Mouse (Mus musculus) CH12.LX (cell line): ENCODE data around the gene H2-Q10. TPM values are rescaled to one million over a fixed set of nuclear protein-coding genes. Genes with fewer than 3 reads are reported as not detected.

ENCODE experiments used
- DNase-seq: peaks from one replicate; pipeline ENCODE4 v3.0.0-alpha.2; 2013; ENCODE audit errors: extremely low read depth
- H3K27ac ChIP-seq: 2 replicates; pipeline ENCODE4 v1.5.1; 2012; ENCODE audit warnings: low read depth, mild to moderate bottlenecking, control low read depth, moderate library complexity; ENCODE audit not compliant: insufficient read depth
- H3K27me3 ChIP-seq: replicated peaks from 2 replicates; pipeline ENCODE3; 2012; ENCODE audit warnings: inconsistent platforms
- H3K36me3 ChIP-seq, 2 experiments: replicated peaks in 1 of 2; 2 replicates each; pipeline versions ENCODE3 to v1.6.1; 2012; ENCODE audit warnings: inconsistent platforms in 1 of 2, low read length in 1 of 2, mild to moderate bottlenecking in 1 of 2, mixed read lengths in 1 of 2, moderate library complexity in 1 of 2; ENCODE audit not compliant: control insufficient read depth in 1 of 2, insufficient read depth in 1 of 2
- H3K4me1 ChIP-seq, 2 experiments: 2 replicates each; pipeline ENCODE4 v1.6.1; 2012; ENCODE audit warnings: inconsistent platforms in 1 of 2, moderate library complexity in 1 of 2; ENCODE audit not compliant: insufficient read depth in 2 of 2, control insufficient read depth in 1 of 2
- H3K4me2 ChIP-seq: 2 replicates; pipeline ENCODE4 v1.6.1; 2012; ENCODE audit warnings: low read depth, mild to moderate bottlenecking, control low read depth; ENCODE audit not compliant: poor library complexity, insufficient read depth, severe bottlenecking
- H3K4me3 ChIP-seq, 3 experiments: fragments of 150-350 bp in 1 of 3; sonication (generic) in 1 of 3; replicated peaks in 1 of 3; 2 replicates each; pipeline versions ENCODE3 to v1.5.1; 2011 to 2012; ENCODE audit warnings: low read depth in 2 of 3, low read length in 2 of 3, mild to moderate bottlenecking in 2 of 3, moderate library complexity in 2 of 3, control low read depth in 1 of 3, improper control_type of control experiment in 1 of 3, inconsistent platforms in 1 of 3, mixed read lengths in 1 of 3; ENCODE audit not compliant: poor library complexity in 1 of 3
- H3K79me2 ChIP-seq: replicated peaks from 2 replicates; pipeline ENCODE4 v1.6.1; 2012; ENCODE audit warnings: mild to moderate bottlenecking, moderate library complexity; ENCODE audit not compliant: control insufficient read depth, poor library complexity, insufficient read depth, severe bottlenecking; ENCODE audit errors: extremely low read depth
- H3K9ac ChIP-seq: 2 replicates; pipeline ENCODE4 v1.6.1; 2012; ENCODE audit warnings: low read depth, mild to moderate bottlenecking, control low read depth, moderate library complexity; ENCODE audit not compliant: insufficient read depth
- H3K9me3 ChIP-seq: replicated peaks from 2 replicates; pipeline ENCODE3; 2012; ENCODE audit warnings: low read length, inconsistent platforms, mixed read lengths
- CHD1 ChIP-seq: IDR thresholded peaks from 2 replicates; pipeline ENCODE4 v1.6.1; 2012; ENCODE audit warnings: low read depth, low read length, improper control_type of control experiment, inconsistent platforms
- CHD2 ChIP-seq: IDR thresholded peaks from 2 replicates; pipeline ENCODE4 v1.6.1; 2011; ENCODE audit warnings: low read length, improper control_type of control experiment
- CTCF ChIP-seq, 2 experiments: IDR thresholded peaks in 1 of 2; conservative IDR thresholded peaks in 1 of 2; 2 replicates each; pipeline ENCODE4 v1.5.1; 2011 to 2012; ENCODE audit warnings: low read depth in 2 of 2, low read length in 2 of 2, improper control_type of control experiment in 1 of 2, inconsistent platforms in 1 of 2, mild to moderate bottlenecking in 1 of 2, moderate library complexity in 1 of 2
- E2F4 ChIP-seq: IDR thresholded peaks from 2 replicates; pipeline ENCODE4 v1.6.1; 2011; ENCODE audit warnings: low read depth, low read length, improper control_type of control experiment; ENCODE audit not compliant: insufficient replicate concordance
- ELF1 ChIP-seq: IDR thresholded peaks from 2 replicates; pipeline ENCODE4 v1.6.1; 2014; ENCODE audit warnings: low read depth, mild to moderate bottlenecking, inconsistent platforms, low read length, improper control_type of control experiment
- EP300 ChIP-seq: IDR thresholded peaks from 2 replicates; pipeline ENCODE4 v1.6.1; 2011; ENCODE audit warnings: low read length, improper control_type of control experiment
- ETS1 ChIP-seq: conservative IDR thresholded peaks from 2 replicates; pipeline ENCODE4 v1.6.1; 2012; ENCODE audit warnings: low read depth, mild to moderate bottlenecking, inconsistent platforms, low read length, improper control_type of control experiment, moderate library complexity
- GABPA ChIP-seq: IDR thresholded peaks from 2 replicates; pipeline ENCODE4 v1.6.1; 2012; ENCODE audit warnings: low read depth, low read length, improper control_type of control experiment, inconsistent platforms; ENCODE audit not compliant: insufficient replicate concordance
- HCFC1 ChIP-seq: IDR thresholded peaks from 2 replicates; pipeline ENCODE4 v1.6.1; 2012; ENCODE audit warnings: low read depth, mild to moderate bottlenecking, inconsistent platforms, low read length, improper control_type of control experiment
- IRF4 ChIP-seq: IDR thresholded peaks from 2 replicates; pipeline ENCODE4 v1.6.1; 2014; ENCODE audit warnings: low read depth, mild to moderate bottlenecking, inconsistent platforms, low read length, improper control_type of control experiment
- JUN ChIP-seq: IDR thresholded peaks from 2 replicates; pipeline ENCODE4 v1.6.1; 2011; ENCODE audit warnings: low read depth, mild to moderate bottlenecking, low read length, improper control_type of control experiment, moderate library complexity; ENCODE audit not compliant: insufficient read depth
- JUND ChIP-seq: conservative IDR thresholded peaks from 2 replicates; pipeline ENCODE4 v1.6.1; 2011; ENCODE audit warnings: low read depth, low read length, improper control_type of control experiment
- KAT2A ChIP-seq: IDR thresholded peaks from 2 replicates; pipeline ENCODE4 v1.6.1; 2012; ENCODE audit warnings: low read length, improper control_type of control experiment, inconsistent platforms; ENCODE audit not compliant: insufficient replicate concordance
- MAFK ChIP-seq: IDR thresholded peaks from 2 replicates; pipeline ENCODE4 v1.6.1; 2011; ENCODE audit warnings: low read length, improper control_type of control experiment; ENCODE audit not compliant: insufficient replicate concordance
- MAX ChIP-seq: IDR thresholded peaks from 2 replicates; pipeline ENCODE4 v1.6.1; 2011; ENCODE audit warnings: low read length, improper control_type of control experiment
- MAZ ChIP-seq: IDR thresholded peaks from 2 replicates; pipeline ENCODE4 v1.6.1; 2012; ENCODE audit warnings: low read depth, mild to moderate bottlenecking, inconsistent platforms, low read length, improper control_type of control experiment, moderate library complexity
- NRF1 ChIP-seq: IDR thresholded peaks from 2 replicates; pipeline ENCODE4 v1.6.1; 2014; ENCODE audit warnings: low read depth, mild to moderate bottlenecking, inconsistent platforms, low read length, improper control_type of control experiment, moderate library complexity
- PAX5 ChIP-seq: IDR thresholded peaks from 2 replicates; pipeline ENCODE4 v1.6.1; 2012; ENCODE audit warnings: low read length, inconsistent platforms, mixed read lengths
- POLR2A ChIP-seq: IDR thresholded peaks from 2 replicates; pipeline ENCODE4 v1.6.1; 2011; ENCODE audit warnings: low read depth, mild to moderate bottlenecking, improper control_type of control experiment, low read length
- RCOR1 ChIP-seq: conservative IDR thresholded peaks from 2 replicates; pipeline ENCODE4 v1.6.1; 2012; ENCODE audit warnings: low read depth, mild to moderate bottlenecking, inconsistent platforms, low read length, improper control_type of control experiment
- SIN3A ChIP-seq: IDR thresholded peaks from 2 replicates; pipeline ENCODE4 v1.6.1; 2012; ENCODE audit warnings: low read length, improper control_type of control experiment, inconsistent platforms
- SMC3 ChIP-seq: IDR thresholded peaks from 2 replicates; pipeline ENCODE4 v1.6.1; 2011; ENCODE audit warnings: low read depth, low read length, improper control_type of control experiment
- TCF12 ChIP-seq: IDR thresholded peaks from 2 replicates; pipeline ENCODE4 v1.6.1; 2014; ENCODE audit warnings: low read depth, mild to moderate bottlenecking, inconsistent platforms, low read length, improper control_type of control experiment
- USF1 ChIP-seq: IDR thresholded peaks from 2 replicates; pipeline ENCODE4 v1.6.1; 2014; ENCODE audit warnings: low read depth, mild to moderate bottlenecking, inconsistent platforms, low read length, improper control_type of control experiment
- USF2 ChIP-seq: conservative IDR thresholded peaks from 2 replicates; pipeline ENCODE4 v1.6.1; 2011; ENCODE audit warnings: low read depth, low read length, improper control_type of control experiment
- ZC3H11A ChIP-seq: IDR thresholded peaks from 2 replicates; pipeline ENCODE4 v1.6.1; 2012; ENCODE audit warnings: low read depth, mild to moderate bottlenecking, inconsistent platforms, low read length, improper control_type of control experiment
- ZKSCAN1 ChIP-seq: IDR thresholded peaks from 2 replicates; pipeline ENCODE4 v1.6.1; 2012; ENCODE audit warnings: low read depth, inconsistent platforms, low read length, improper control_type of control experiment, borderline replicate concordance
- ZMIZ1 ChIP-seq: IDR thresholded peaks from 2 replicates; pipeline ENCODE4 v1.6.1; 2012; ENCODE audit warnings: low read depth, mild to moderate bottlenecking, inconsistent platforms, low read length, improper control_type of control experiment
- dilution Hi-C: fragments of 300-500 bp; cut with MboI; formaldehyde crosslinking; loops from 2 replicates; pipeline ENCODE4 v1.14.3; 2020; ENCODE audit warnings: low sequenced_read_pairs; ENCODE audit not compliant: extremely low pct_unique_long_range_greater_than_20kb, extremely low pct_ligation_motif_present
- in situ Hi-C: fragments of 300-500 bp; cut with MboI; formaldehyde crosslinking; loops from 3 replicates; pipeline ENCODE4 v1.14.3; 2019; ENCODE audit warnings: low sequenced_read_pairs, low pct_ligation_motif_present, low pct_unique_long_range_greater_than_20kb, mixed read lengths
- polyA plus RNA-seq: library from polyadenylated mRNA; unstranded; fragments of >175 nt; gene quantifications from 2 replicates; pipeline ENCODE4 v1.2.1, GENCODE M21; 2012; ENCODE audit warnings: low read depth; ENCODE audit not compliant: insufficient read length
- total RNA-seq, 2 experiments: library from RNA; depleted of rRNA; stranded (reverse); fragments of 300-350 nt in 1 of 2; fragments of >200 nt in 1 of 2; gene quantifications; 2 replicates each; pipeline ENCODE4 v1.2.3; 2012 to 2014

The H2-Q10 gene
- total and polyA plus RNA-seq, 3 experiments, result 0.62 to 60.0 (median 2.4) TPM

- H3K79me2 ChIP-seq, result peaks cover 5% of the 10 kb centered on the region; the same call in 1 of the 2 replicates
- no peak overlapping the region for H3K27ac ChIP-seq
- peak overlapping the region; percentile 68 to 72 (median 71) for H3K4me3 ChIP-seq
- TF ChIP-seq POLR2A, result no peak
- no peak for TF ChIP-seq TCF12
- no peak for TF ChIP-seq SIN3A
- in situ Hi-C loops (loop anchor here (5.0 kb wide), 1 partner anchor 36 kb away; the partner anchor contains the start of gene Cdsn), dilution Hi-C loops (no loop called here)
- peaks cover 7 to 41% of the 10 kb centered on the region in 2 experiments; a peak in 3 of 4 replicates for H3K4me1 ChIP-seq
- peak overlapping the region; percentile 71 for H3K9ac ChIP-seq
- DNase-seq, result peak; percentile 43
- H3K27me3 ChIP-seq, result no peaks in the 10 kb centered on the region
- peaks cover 11 to 46% of the 10 kb centered on the region in 2 experiments for H3K36me3 ChIP-seq
- H3K4me2 ChIP-seq, result peak overlapping the region; percentile 77
- H3K9me3 ChIP-seq, result no peaks in the 10 kb centered on the region
Measured at GRCm38 (mm10) chr17:35515911-35516640, 46.2 kb downstream of the H2-Q10 start.

GRCm38 (mm10) chr17:35516652-35517500, 47.0 kb downstream of the H2-Q10 start, which contains the start of the genes Tcf19 and Cchcr1:
TSS of gene Tcf19 (minus strand) at chr17:35516824.
TSS of gene Cchcr1 (plus strand) at chr17:35517100.
- Histone ChIP-seq H3K27ac (no peak within 1 kb of the TSS), H3K27me3 (no peaks in the 10 kb centered on the region), H3K9me3 (no peaks in the 10 kb centered on the region), H3K79me2 (peaks cover 5% of the 10 kb centered on the region; the same call in 1 of the 2 replicates), H3K36me3 (peaks cover 11 to 51% of the 10 kb centered on the region in 2 experiments), H3K4me3 (peak within 1 kb of the TSS; percentile 68 to 72 (median 71)), H3K4me1 (peaks cover 7 to 41% of the 10 kb centered on the region in 2 experiments; a peak in 3 of 4 replicates), H3K4me2 (peak within 1 kb of the TSS; percentile 77), H3K9ac (peak within 1 kb of the TSS; percentile 77)
- dilution Hi-C loops, result no loop called here
- in situ Hi-C loops, result loop anchor here (5.0 kb wide), 1 partner anchor 35 kb away; the partner anchor contains the start of gene Cdsn
- peak; percentile 98 for DNase-seq
- TF ChIP-seq CHD1, result no peak
- TF ChIP-seq HCFC1, result peak; percentile 71
- TF ChIP-seq TCF12, result peak; percentile 70; the same call in 1 of the 2 replicates
- TF ChIP-seq SMC3, result no peak
- no peak for TF ChIP-seq ZKSCAN1
- no peak for TF ChIP-seq RCOR1
- TF ChIP-seq MAFK, result no peak
- no peak for TF ChIP-seq ZC3H11A
- peak; percentile 97 for TF ChIP-seq CHD2
- peak; percentile 13; the same call in 1 of the 2 replicates for TF ChIP-seq ETS1
- TF ChIP-seq IRF4, result peak; percentile 72
- no peak for TF ChIP-seq USF1
- no peak for TF ChIP-seq JUN
- TF ChIP-seq ELF1, result peak; percentile 94
- TF ChIP-seq EP300, result no peak
- TF ChIP-seq MAZ, result peak; percentile 80
- TF ChIP-seq MAX, result peak; percentile 64; the same call in 1 of the 2 replicates
- peak; percentile 72 for TF ChIP-seq POLR2A
- TF ChIP-seq ZMIZ1, result peak; percentile 76; the same call in 1 of the 2 replicates
- TF ChIP-seq PAX5, result no peak
- TF ChIP-seq USF2, result no peak
- TF ChIP-seq KAT2A, result peak; percentile 87; the same call in 1 of the 2 replicates
- TF ChIP-seq SIN3A, result peak; percentile 92
- no peak for TF ChIP-seq JUND
- no peak for TF ChIP-seq GABPA
- no peak for TF ChIP-seq CTCF (conservative IDR thresholded peaks at IDR 0.05 in 1 of 2, IDR thresholded peaks at IDR 0.05 in 1 of 2; ENCODE audit: low read depth in 2 of 2, low read length in 2 of 2)
- peak; percentile 97 for TF ChIP-seq E2F4
- TF ChIP-seq NRF1, result peak; percentile 85
